Mouse (Mus musculus): ENCODE measurements around the gene Mrps9. TPM values are rescaled to one million over a fixed set of nuclear protein-coding genes. Genes with fewer than 3 reads are reported as not detected.
"Not testable (repeated sequence)": the region's sequence is repeated elsewhere in the genome, so short reads cannot be mapped to it uniquely, and the experiment has no call there.

Mrps9 gene
- 10 to 100 TPM; 37.5 to 41.2 TPM for total RNA-seq (2021)
- long read RNA-seq, experiment 1, transcript Mrps9-201 (11 exons, 1,418 nt), result major isoform, 32 of 35 reads
- long read RNA-seq, experiment 1, partial matches to known transcripts, result 1 of 35 reads
- long read RNA-seq, experiment 1, other reads (novel, unspliced or antisense), result 2 of 35 reads
- long read RNA-seq, experiment 2, transcript Mrps9-201 (11 exons, 1,418 nt), result major isoform, 34 of 37 reads
- long read RNA-seq, experiment 2, partial matches to known transcripts, result 0 of 37 reads
- long read RNA-seq, experiment 2, other reads (novel, unspliced or antisense), result 3 of 37 reads

GRCm38 (mm10) chr1:42850663-42851397 lies at the start of gene Mrps9:
Gene Mrps9, plus strand, starts transcription at chr1:42851233.
- peak; percentile 98 for DNase-seq (ENCODE audit: low spot score in 2 of 2)
- intact Hi-C loops (cut with DNase I), result no loop called here

GRCm38 (mm10) chr1:42813301-42813845 lies 37.7 kb upstream of the Mrps9 start:
- intact Hi-C loops (cut with DNase I), result no loop called here
- DNase-seq (ENCODE audit: low spot score in 2 of 2), result no peak

GRCm38 (mm10) chr1:42814798-42815619 lies 36.0 kb upstream of the Mrps9 start:
- intact Hi-C loops (cut with DNase I), result no loop called here
- no peak for DNase-seq (ENCODE audit: low spot score in 2 of 2)

GRCm38 (mm10) chr1:42851398-42851767 lies 350 bp downstream of the Mrps9 start:
- intact Hi-C loops (cut with DNase I), result no loop called here
- peak in 1 of 2 experiments; percentile 37 for DNase-seq (ENCODE audit: low spot score in 2 of 2)

- intact Hi-C loops (cut with DNase I), result no loop called here
Observed at GRCm38 (mm10) chr1:42851810-42852209, 777 bp downstream of the Mrps9 start.

GRCm38 (mm10) chr1:42864719-42865250 lies 13.8 kb downstream of the Mrps9 start:
- intact Hi-C loops (cut with DNase I), result no loop called here
- no peak for DNase-seq (ENCODE audit: low spot score in 2 of 2)

More at GRCm38 (mm10) chr1:42851810-42852209, 777 bp downstream of the Mrps9 start:
- DNase-seq (ENCODE audit: low spot score in 2 of 2), result no peak

GRCm38 (mm10) chr1:42865336-42865939 lies 14.4 kb downstream of the Mrps9 start:
- intact Hi-C loops (cut with DNase I), result no loop called here
- DNase-seq (ENCODE audit: low spot score in 2 of 2), result no peak

GRCm38 (mm10) chr1:42865986-42866385 lies 15.0 kb downstream of the Mrps9 start:
- DNase-seq (ENCODE audit: low spot score in 2 of 2), result no peak
- intact Hi-C loops (cut with DNase I), result no loop called here

- DNase-seq (ENCODE audit: low spot score in 2 of 2), result no peak
- intact Hi-C loops (cut with DNase I), result no loop called here
Observed at GRCm38 (mm10) chr1:42867188-42867587, 16.2 kb downstream of the Mrps9 start.

- intact Hi-C loops (cut with DNase I), result no loop called here
- peak; percentile 68 to 88 for DNase-seq (ENCODE audit: low spot score in 2 of 2)
Observed at GRCm38 (mm10) chr1:42874174-42874573, 23.1 kb downstream of the Mrps9 start.

GRCm38 (mm10) chr1:42875271-42875670 lies 24.2 kb downstream of the Mrps9 start:
- DNase-seq (ENCODE audit: low spot score in 2 of 2), result no peak
- intact Hi-C loops (cut with DNase I), result no loop called here

- no peak for DNase-seq (ENCODE audit: low spot score in 2 of 2)
- intact Hi-C loops (cut with DNase I), result no loop called here
Observed at GRCm38 (mm10) chr1:42876463-42877093, 25.5 kb downstream of the Mrps9 start.

GRCm38 (mm10) chr1:42877264-42877663 lies 26.2 kb downstream of the Mrps9 start:
- intact Hi-C loops (cut with DNase I), result no loop called here
- DNase-seq (ENCODE audit: low spot score in 2 of 2), result peak in 1 of 2 experiments; percentile 12

GRCm38 (mm10) chr1:42878851-42879250 lies 27.8 kb downstream of the Mrps9 start:
- intact Hi-C loops (cut with DNase I), result no loop called here
- DNase-seq (ENCODE audit: low spot score in 2 of 2), result no peak

GRCm38 (mm10) chr1:42882258-42882657 lies 31.2 kb downstream of the Mrps9 start:
- no peak for DNase-seq (ENCODE audit: low spot score in 2 of 2)
- intact Hi-C loops (cut with DNase I), result no loop called here

GRCm38 (mm10) chr1:42883418-42883817 lies 32.4 kb downstream of the Mrps9 start:
- DNase-seq (ENCODE audit: low spot score in 2 of 2); intact Hi-C loops (cut with DNase I): not testable (repeated sequence)

GRCm38 (mm10) chr1:42887835-42888234 lies 36.8 kb downstream of the Mrps9 start:
- DNase-seq (ENCODE audit: low spot score in 2 of 2), result no peak
- intact Hi-C loops (cut with DNase I), result no loop called here

GRCm38 (mm10) chr1:42888541-42889349 lies 37.7 kb downstream of the Mrps9 start:
- intact Hi-C loops (cut with DNase I), result no loop called here
- DNase-seq (ENCODE audit: low spot score in 2 of 2), result no peak
